Mouse (Mus musculus) T-helper 1 cell (primary cell): ENCODE measurements at regions not wholly inside any gene's neighbourhood (a gene's known extent, or its start where the extent isn't known, plus 50 kb on each side); places are given as distances from the start of the nearest gene placed in this dataset.

Experiments
- in situ Hi-C: fragments of 300-600 bp; cut with MboI, MseI; formaldehyde crosslinking; loops from one replicate; pipeline ENCODE4 v1.15.1; 2025; ENCODE audit warnings: high pct_unique_total_duplicates

- in situ Hi-C loops = no loop called here
Observed at GRCm38 (mm10) chr13:26080302-26080701, 689.7 kb downstream of the Hdgfl1 start.

- in situ Hi-C loops = no loop called here
Observed at GRCm38 (mm10) chr13:26079362-26079761, 690.6 kb downstream of the Hdgfl1 start.

- in situ Hi-C loops = no loop called here
Observed at GRCm38 (mm10) chr13:26061322-26061721, 708.6 kb downstream of the Hdgfl1 start.

GRCm38 (mm10) chr13:26037699-26038098, 732.3 kb downstream of the Hdgfl1 start:
- in situ Hi-C loops = no loop called here

- in situ Hi-C loops = no loop called here
Observed at GRCm38 (mm10) chr13:26026386-26026785, 743.6 kb downstream of the Hdgfl1 start.

- in situ Hi-C loops = no loop called here
Observed at GRCm38 (mm10) chr13:26024696-26025095, 745.3 kb downstream of the Hdgfl1 start.

GRCm38 (mm10) chr13:26020491-26020890, 749.5 kb downstream of the Hdgfl1 start:
- in situ Hi-C loops = no loop called here

GRCm38 (mm10) chr13:26009131-26009530, 738.8 kb upstream of the Nrsn1 start:
- in situ Hi-C loops = no loop called here

- in situ Hi-C loops = no loop called here
Observed at GRCm38 (mm10) chr13:26004768-26005560, 734.7 kb upstream of the Nrsn1 start.

- in situ Hi-C loops = no loop called here
Observed at GRCm38 (mm10) chr13:25993526-25993925, 723.2 kb upstream of the Nrsn1 start.

GRCm38 (mm10) chr13:25989067-25989756, 718.9 kb upstream of the Nrsn1 start:
- in situ Hi-C loops = no loop called here

- in situ Hi-C loops = no loop called here
Observed at GRCm38 (mm10) chr13:25984535-25984934, 714.2 kb upstream of the Nrsn1 start.

- in situ Hi-C loops = no loop called here
Observed at GRCm38 (mm10) chr13:25983659-25984058, 713.4 kb upstream of the Nrsn1 start.

- in situ Hi-C loops = no loop called here
Observed at GRCm38 (mm10) chr13:25978648-25979047, 708.3 kb upstream of the Nrsn1 start.

GRCm38 (mm10) chr13:25958592-25958991, 688.3 kb upstream of the Nrsn1 start:
- in situ Hi-C loops = no loop called here

GRCm38 (mm10) chr13:25958153-25958466, 687.8 kb upstream of the Nrsn1 start:
- in situ Hi-C loops = no loop called here

GRCm38 (mm10) chr13:25957451-25958152, 687.3 kb upstream of the Nrsn1 start:
- in situ Hi-C loops = no loop called here

GRCm38 (mm10) chr13:25937631-25938030, 667.3 kb upstream of the Nrsn1 start:
- in situ Hi-C loops = no loop called here

GRCm38 (mm10) chr13:25933783-25934182, 663.5 kb upstream of the Nrsn1 start:
- in situ Hi-C loops = no loop called here

- in situ Hi-C loops = no loop called here
Observed at GRCm38 (mm10) chr13:25933246-25933645, 662.9 kb upstream of the Nrsn1 start.

- in situ Hi-C loops = no loop called here
Observed at GRCm38 (mm10) chr13:25932810-25933209, 662.5 kb upstream of the Nrsn1 start.

- in situ Hi-C loops = no loop called here
Observed at GRCm38 (mm10) chr13:25932365-25932764, 662.1 kb upstream of the Nrsn1 start.

- in situ Hi-C loops = no loop called here
Observed at GRCm38 (mm10) chr13:25925685-25926084, 655.4 kb upstream of the Nrsn1 start.
